Mouse (Mus musculus) kidney, adult 2 months (tissue): ENCODE measurements around the gene Wscd1.

Experiments used
- CTCF ChIP-seq: fragments of 200-500 bp; conservative IDR thresholded peaks from 2 replicates; pipeline ENCODE4 v1.5.1; 2011; ENCODE audit warnings: low read depth, mild to moderate bottlenecking, control low read depth, low read length, moderate library complexity, mixed read lengths; ENCODE audit not compliant: insufficient read depth, insufficient read length
- POLR2A ChIP-seq: fragments of 200-500 bp; IDR thresholded peaks from one replicate; pipeline ENCODE4 v1.6.1; 2011; ENCODE audit warnings: low read depth, low read length, control low read depth

- TF ChIP-seq CTCF (no peak), POLR2A (no peak)
Measured at GRCm38 (mm10) chr11:71755115-71755514, 5.4 kb downstream of the Wscd1 start.
